Mouse (Mus musculus) erythroblast, embryonic 14.5 days (primary cell): ENCODE results near the gene Rad9a. TPM values are rescaled to one million over a fixed set of nuclear protein-coding genes. Genes with fewer than 3 reads are reported as not detected.

ENCODE experiments used
- H3K27me3 ChIP-seq: 2 replicates; pipeline ENCODE4 v1.6.1; 2012; ENCODE audit warnings: inconsistent platforms; ENCODE audit not compliant: control insufficient read depth
- H3K36me3 ChIP-seq: 2 replicates; pipeline ENCODE4 v1.6.1; 2012; ENCODE audit warnings: mild to moderate bottlenecking, inconsistent platforms; ENCODE audit not compliant: control insufficient read depth
- H3K4me1 ChIP-seq: 2 replicates; pipeline ENCODE4 v1.6.1; 2012; ENCODE audit warnings: inconsistent platforms; ENCODE audit not compliant: control insufficient read depth
- H3K4me3 ChIP-seq: replicated peaks from 2 replicates; pipeline ENCODE3; 2012; ENCODE audit warnings: moderate library complexity, mild to moderate bottlenecking, inconsistent platforms
- H3K9me3 ChIP-seq: 2 replicates; pipeline ENCODE4 v1.6.1; 2012; ENCODE audit warnings: low read length, inconsistent platforms, mixed read lengths; ENCODE audit not compliant: control insufficient read depth
- GATA1 ChIP-seq: IDR thresholded peaks from 2 replicates; pipeline ENCODE4 v1.6.1; 2012; ENCODE audit warnings: low read length, inconsistent platforms, mixed read lengths
- TAL1 ChIP-seq: IDR thresholded peaks from 3 replicates; pipeline ENCODE4 v1.6.1; 2012; ENCODE audit warnings: low read length, inconsistent platforms, mixed read lengths
- polyA plus RNA-seq: library from polyadenylated mRNA; stranded (reverse); fragments of >175 nt; gene quantifications from 2 replicates; pipeline ENCODE4 v1.2.3, GENCODE M21; 2012

Rad9a gene
- polyA plus RNA-seq, 1 experiment: 2.6 TPM

DNA sequence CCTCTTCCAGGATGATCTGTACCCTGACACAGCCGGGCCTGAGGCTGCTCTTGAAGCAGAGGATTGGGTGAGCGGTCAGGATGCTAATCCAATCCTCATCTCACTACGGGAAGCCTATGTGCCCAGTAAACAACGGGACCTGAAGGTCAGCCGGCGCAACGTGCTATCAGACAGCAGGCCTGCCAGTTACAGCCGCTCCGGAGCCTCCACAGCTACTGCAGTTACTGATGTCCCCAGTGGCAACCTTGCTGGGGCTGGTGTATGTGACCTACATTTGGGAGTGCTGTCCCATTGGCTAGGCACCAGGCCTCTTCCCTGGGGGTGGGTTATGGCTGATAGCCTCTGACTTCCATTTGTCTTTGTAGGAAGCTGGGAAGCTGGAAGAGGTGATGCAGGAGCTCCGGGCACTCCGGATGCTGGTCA lies 48.2 kb downstream of the Rad9a start, which contains the start of gene Ptprcap:
TSS of gene Ptprcap (plus strand) at position 373 of the 423 bp plus-strand sequence.
- Histone ChIP-seq H3K4me1 (peaks cover 45% of the 10 kb centered on the region), H3K4me3 (no peak within 1 kb of the TSS), H3K27me3 (no peaks in the 10 kb centered on the region), H3K36me3 (peaks cover 72% of the 10 kb centered on the region), H3K9me3 (no peaks in the 10 kb centered on the region)
- TF ChIP-seq GATA1 (no peak), TAL1 (no peak)

DNA sequence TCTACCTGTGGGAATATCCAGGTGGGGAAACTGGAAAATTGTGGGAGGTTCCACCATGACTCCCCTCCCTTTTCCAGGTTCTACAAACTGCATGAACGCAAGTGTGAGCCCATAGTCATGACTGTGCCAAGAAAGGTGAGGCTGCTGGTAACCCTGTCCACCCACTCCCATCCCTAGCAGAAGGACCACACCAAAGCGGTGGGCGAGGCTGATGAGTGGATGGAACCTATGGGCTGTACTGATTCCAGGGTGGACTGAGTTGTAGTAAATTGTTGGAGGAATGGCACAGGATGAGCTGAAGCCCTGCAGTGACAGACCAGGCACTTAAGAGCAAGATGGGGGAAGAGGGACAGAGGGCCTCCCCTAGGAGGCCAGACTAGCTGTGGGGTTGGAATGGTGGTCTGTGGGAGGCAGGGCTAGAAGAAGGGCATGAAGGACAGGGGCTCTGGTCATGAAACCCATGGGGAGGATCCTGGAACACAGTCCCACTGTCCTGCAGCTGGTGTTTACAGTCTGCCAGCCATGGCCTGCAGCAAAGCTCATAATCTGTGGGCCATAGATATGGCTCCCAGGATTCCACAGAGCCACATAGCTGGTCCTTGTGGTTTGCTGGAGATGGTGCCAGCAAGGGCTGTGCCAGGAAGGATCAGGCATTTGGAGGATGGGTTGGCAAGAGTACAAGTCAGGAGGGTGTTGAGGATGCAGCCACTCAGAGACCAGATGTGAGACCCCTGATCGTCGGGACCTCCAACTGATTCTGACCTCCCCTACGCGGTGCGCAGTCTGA lies 48.8 kb downstream of the Rad9a start:
- Histone ChIP-seq H3K4me3 (no peak overlapping the region), H3K9me3 (no peaks in the 10 kb centered on the region), H3K36me3 (peaks cover 66% of the 10 kb centered on the region), H3K27me3 (no peaks in the 10 kb centered on the region), H3K4me1 (peaks cover 51% of the 10 kb centered on the region)
- TF ChIP-seq TAL1 (no peak), GATA1 (no peak)

DNA sequence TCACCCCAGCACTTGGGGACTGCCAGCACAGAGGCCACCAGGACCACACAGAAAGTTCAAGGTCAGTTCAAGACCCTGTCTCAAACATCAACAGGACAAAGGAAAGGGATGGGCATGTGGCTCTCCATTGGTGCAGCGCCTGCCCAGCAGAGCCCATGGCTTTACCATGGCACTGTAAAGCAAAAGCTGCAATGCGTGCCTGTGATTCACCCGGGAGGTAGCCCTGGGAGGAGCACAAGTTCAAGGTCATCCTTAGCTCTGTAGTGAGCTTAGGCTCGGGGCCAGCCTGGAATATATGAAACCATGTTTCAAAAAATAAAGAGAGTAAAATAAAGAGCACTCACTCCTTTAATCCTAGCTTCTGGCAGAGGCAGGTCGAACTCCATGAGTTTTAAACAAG lies 49.6 kb downstream of the Rad9a start:
- H3K27me3 ChIP-seq: no peaks in the 10 kb centered on the region
- H3K9me3 ChIP-seq: no peaks in the 10 kb centered on the region
- no peak overlapping the region for H3K4me3 ChIP-seq
- peaks cover 59% of the 10 kb centered on the region for H3K36me3 ChIP-seq
- TF ChIP-seq GATA1: no peak
- no peak for TF ChIP-seq TAL1
- peaks cover 53% of the 10 kb centered on the region for H3K4me1 ChIP-seq

DNA sequence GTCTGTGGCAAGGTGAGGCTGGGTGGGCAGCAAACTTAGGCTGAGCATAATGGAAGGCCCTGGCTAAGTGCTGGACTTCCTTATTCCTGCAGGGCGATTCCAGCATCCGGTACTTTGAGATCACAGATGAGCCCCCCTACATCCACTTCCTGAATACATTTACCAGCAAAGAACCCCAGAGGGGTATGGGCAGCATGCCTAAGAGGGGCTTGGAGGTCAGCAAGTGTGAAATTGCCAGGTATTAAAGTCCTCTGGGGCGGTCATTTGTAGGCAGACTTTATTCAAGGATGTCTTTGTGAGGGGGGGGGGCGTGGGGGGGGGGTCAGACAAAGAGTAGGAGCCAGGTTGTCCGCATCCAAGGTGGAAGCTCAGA lies 50.0 kb downstream of the Rad9a start:
- Histone ChIP-seq H3K9me3 (no peaks in the 10 kb centered on the region), H3K36me3 (peaks cover 55% of the 10 kb centered on the region), H3K4me1 (peaks cover 53% of the 10 kb centered on the region), H3K4me3 (no peak overlapping the region), H3K27me3 (no peaks in the 10 kb centered on the region)
- no peak for TF ChIP-seq GATA1
- TF ChIP-seq TAL1: no peak

DNA sequence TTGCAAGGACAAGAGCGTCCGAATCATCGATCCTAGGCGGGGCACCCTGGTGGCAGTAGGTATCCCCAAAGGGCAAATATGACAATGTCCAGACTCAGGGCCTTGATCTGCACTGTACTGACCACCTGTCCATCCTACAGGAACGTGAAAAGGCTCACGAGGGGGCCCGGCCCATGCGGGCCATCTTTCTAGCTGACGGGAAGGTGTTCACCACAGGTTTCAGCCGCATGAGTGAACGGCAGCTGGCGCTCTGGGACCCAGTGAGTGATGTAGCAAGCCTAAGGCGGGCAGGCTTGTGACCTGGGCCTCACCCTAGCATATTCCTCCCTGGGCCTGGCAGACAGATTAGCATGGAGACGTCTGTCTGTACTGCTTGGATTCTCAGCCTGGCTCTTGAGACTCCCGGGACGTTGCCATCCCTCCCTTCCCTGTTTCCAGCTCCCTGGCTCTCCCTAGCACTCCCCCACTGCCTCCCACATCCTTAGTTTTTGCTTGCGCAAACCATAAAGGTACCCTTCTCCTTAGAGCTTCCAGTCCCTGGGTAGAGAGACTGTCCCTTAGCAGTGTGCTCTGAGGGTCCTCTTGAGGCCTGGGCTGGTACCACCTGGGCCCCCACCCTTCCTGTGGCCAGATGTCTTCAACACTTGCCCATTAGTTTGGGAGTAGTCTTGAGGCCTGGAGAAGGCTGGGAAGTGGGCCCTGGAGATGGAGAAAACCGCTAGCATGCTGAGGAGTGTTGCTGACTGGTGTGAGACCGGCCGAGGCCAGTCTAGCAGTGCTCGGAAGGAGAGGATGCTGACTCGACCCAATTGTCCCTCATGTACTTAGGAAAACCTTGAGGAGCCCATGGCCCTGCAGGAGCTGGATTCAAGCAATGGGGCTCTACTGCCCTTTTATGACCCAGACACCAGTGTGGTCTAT lies 50.6 kb downstream of the Rad9a start:
- TF ChIP-seq GATA1: no peak
- TF ChIP-seq TAL1: no peak
- H3K27me3 ChIP-seq: no peaks in the 10 kb centered on the region
- peaks cover 48% of the 10 kb centered on the region for H3K36me3 ChIP-seq
- H3K9me3 ChIP-seq: peaks cover 4% of the 10 kb centered on the region
- H3K4me1 ChIP-seq: peaks cover 53% of the 10 kb centered on the region
- H3K4me3 ChIP-seq: no peak overlapping the region

DNA sequence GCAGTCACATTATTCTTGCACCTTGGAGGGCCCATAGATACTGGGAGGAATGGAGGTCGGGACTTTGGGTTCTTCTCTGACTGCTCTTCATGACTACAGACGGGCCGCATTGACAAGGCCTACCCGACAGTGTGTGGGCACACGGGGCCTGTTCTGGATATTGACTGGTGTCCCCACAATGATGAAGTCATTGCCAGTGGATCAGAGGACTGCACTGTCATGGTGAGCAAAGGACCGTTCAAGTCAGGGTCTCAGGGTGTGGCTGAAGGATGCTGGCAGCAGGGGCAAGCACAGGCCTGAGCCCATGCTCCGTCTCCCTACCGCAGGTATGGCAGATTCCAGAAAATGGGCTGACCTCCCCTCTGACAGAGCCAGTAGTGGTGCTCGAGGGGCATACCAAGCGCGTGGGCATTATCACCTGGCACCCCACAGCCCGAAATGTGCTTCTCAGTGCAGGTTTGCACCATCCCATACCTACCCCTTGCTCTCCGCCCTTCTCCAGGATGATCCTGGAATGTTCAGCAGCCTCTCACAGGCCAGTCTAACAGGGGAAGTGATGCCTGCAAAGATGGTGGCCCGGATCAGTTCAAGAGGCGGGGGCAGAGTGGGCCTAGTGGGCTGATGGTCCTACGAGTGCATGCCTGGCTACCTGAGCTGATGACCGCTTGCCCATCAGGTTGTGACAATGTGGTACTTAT lies 51.5 kb downstream of the Rad9a start:
- no peak overlapping the region for H3K4me3 ChIP-seq

DNA sequence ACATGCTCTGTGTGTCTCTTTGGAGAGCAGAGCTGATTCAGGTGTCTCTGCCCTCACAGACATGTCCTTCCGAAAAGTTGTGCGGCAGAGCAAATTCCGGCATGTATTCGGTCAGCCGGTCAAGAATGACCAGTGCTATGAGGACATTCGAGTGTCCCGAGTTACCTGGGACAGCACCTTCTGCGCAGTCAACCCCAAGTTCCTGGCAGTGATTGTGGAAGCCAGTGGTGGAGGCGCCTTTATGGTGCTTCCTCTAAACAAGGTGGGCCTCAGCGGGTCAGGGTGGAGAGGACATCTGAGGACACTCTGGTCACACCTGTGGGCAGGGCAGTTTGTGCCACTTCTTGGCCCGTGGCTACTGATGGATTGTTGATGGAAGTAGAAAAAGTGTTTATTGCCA lies 52.2 kb downstream of the Rad9a start:
- Histone ChIP-seq H3K27me3 (no peaks in the 10 kb centered on the region), H3K4me1 (peaks cover 44% of the 10 kb centered on the region), H3K36me3 (peaks cover 39% of the 10 kb centered on the region), H3K9me3 (peaks cover 6% of the 10 kb centered on the region), H3K4me3 (peak overlapping the region; percentile 79)
- TF ChIP-seq GATA1 (no peak), TAL1 (no peak)

More for the DNA sequence above, 51.5 kb downstream of the Rad9a start:
- Histone ChIP-seq H3K27me3 (no peaks in the 10 kb centered on the region), H3K9me3 (peaks cover 6% of the 10 kb centered on the region), H3K4me1 (peaks cover 50% of the 10 kb centered on the region), H3K36me3 (peaks cover 39% of the 10 kb centered on the region)
- TF ChIP-seq TAL1: no peak
- no peak for TF ChIP-seq GATA1

DNA sequence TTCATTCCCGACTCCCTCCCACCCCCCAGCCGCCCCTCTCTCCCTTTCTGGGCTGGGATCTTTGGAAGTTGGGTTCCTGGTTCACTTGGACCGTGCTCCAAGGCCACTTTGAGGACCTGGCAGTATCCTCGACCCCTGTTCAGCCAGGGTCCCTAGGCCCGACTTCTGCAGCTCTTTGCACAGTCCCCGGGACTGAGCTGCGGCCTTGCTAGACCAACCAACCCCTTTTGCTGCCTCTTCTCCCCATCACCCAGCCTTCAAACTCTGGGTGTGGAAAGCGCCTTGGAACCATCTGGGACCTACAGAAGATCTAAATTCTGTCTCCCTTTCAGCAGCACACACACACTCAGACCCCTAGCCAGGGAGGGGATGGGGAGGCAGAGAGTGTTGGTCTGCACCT lies 52.6 kb downstream of the Rad9a start:
- H3K27me3 ChIP-seq: no peaks in the 10 kb centered on the region
- no peak for TF ChIP-seq GATA1
- TF ChIP-seq TAL1: no peak
- peaks cover 39% of the 10 kb centered on the region for H3K36me3 ChIP-seq
- peak overlapping the region; percentile 79 for H3K4me3 ChIP-seq
- H3K9me3 ChIP-seq: peaks cover 6% of the 10 kb centered on the region
- peaks cover 43% of the 10 kb centered on the region for H3K4me1 ChIP-seq
